9 mouse cellular contexts compared by ENCODE assay signal in the genomic region with DNA sequence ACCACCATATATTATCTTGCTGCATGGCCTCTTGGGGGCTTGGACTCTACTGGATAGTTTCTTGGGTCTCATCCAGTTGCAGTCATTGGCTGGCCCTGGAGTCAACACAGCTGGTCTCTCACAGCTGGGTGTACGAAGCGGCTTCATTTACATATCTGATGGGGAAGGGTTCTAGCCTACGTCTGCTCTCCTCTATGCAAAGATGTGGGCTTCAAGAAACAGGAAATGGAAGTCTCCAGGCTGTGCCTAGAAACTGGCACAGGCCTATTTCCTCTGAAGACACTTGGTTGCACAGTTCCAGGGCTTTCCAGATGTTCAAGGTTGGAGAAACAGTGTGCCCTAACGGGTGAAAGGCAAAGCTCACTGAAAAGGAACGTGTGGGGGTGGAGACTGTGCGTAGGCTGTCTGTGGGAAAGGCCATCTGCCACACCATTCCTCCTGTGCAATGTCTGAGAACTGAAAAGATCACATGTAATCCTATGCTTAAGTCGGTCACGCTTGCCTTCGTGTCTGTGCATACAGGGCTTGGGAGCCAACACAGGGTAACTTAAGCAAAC. TPM values are rescaled to one million over a fixed set of nuclear protein-coding genes. Genes with fewer than 3 reads are reported as not detected.
A peak's percentile ranks its signal among the peaks of the same experiment; 100 is the strongest.
DNase-seq lines count a peak whose midpoint lies in the region; ATAC-seq and TF ChIP-seq lines count a peak whose summit lies in the region.
"Had no signal": no experiment of that assay in that cellular context is flagged by ENCODE, and none has a peak within 500 bp of the region (broad histone marks: within the 10 kb centered on the region; RNA-seq: fewer than 3 reads in every experiment).

No protein-coding gene starts in this region.

- H3K4me1 ChIP-seq in lung, embryonic 16.5 days (replicated peaks; ENCODE audit: control insufficient read depth, insufficient read depth, low read length), result peaks cover 17% of the 10 kb centered on the region
- peaks cover 31% of the 10 kb centered on the region for H3K4me1 ChIP-seq in kidney, postnatal 0 days (replicated peaks; ENCODE audit: insufficient read depth, low read length)

- no peaks in the 10 kb centered on the region for H3K9me3 ChIP-seq in lung, embryonic 16.5 days (ENCODE audit: control insufficient read depth, low read length)
- no peaks in the 10 kb centered on the region for H3K9me3 ChIP-seq in kidney, postnatal 0 days (replicated peaks; ENCODE audit: low read length)

- H3K27ac ChIP-seq in lung, embryonic 16.5 days (ENCODE audit: low read length), result peak overlapping the region; percentile 78
- H3K27ac ChIP-seq in kidney, postnatal 0 days, result peak overlapping the region; percentile 77

- H3K27me3 ChIP-seq in lung, embryonic 16.5 days (ENCODE audit: control insufficient read depth, insufficient read depth, low read depth, low read length), result no peaks in the 10 kb centered on the region
- no peaks in the 10 kb centered on the region for H3K27me3 ChIP-seq in kidney, postnatal 0 days (ENCODE audit: insufficient read depth, low read length)
- no peaks in the 10 kb centered on the region for H3K27me3 ChIP-seq in splenic B cell, adult 2 months (ENCODE audit: control insufficient read depth, insufficient read depth, low read length, poor library complexity, severe bottlenecking)

- H3K9ac ChIP-seq in lung, embryonic 16.5 days (ENCODE audit: low read length), result no peak overlapping the region
- H3K9ac ChIP-seq in kidney, postnatal 0 days (ENCODE audit: low read depth, low read length), result no peak overlapping the region

- WGBS in lung, embryonic 16.5 days, result 38% methylated on average over 9 of the region's 9 CpGs
- 27% methylated on average over 9 of the region's 9 CpGs for WGBS in kidney, postnatal 0 days

- no peak overlapping the region for H3K4me3 ChIP-seq in lung, embryonic 16.5 days (ENCODE audit: low read length)
- no peak overlapping the region for H3K4me3 ChIP-seq in kidney, postnatal 0 days (replicated peaks; ENCODE audit: low read depth, low read length)
- H3K4me3 ChIP-seq: myocyte had no signal

- peak; percentile 27 for DNase-seq in adrenal gland, adult 2 months
- no peak for DNase-seq in adrenal gland, adult 8-10 months
- no peak for DNase-seq in lung, postnatal 14 days
- peak; percentile 91 for DNase-seq in kidney, postnatal 0 days (ENCODE audit: low spot score)
- DNase-seq in splenic B cell, adult 2 months (ENCODE audit: low read depth, low spot score), result peak; percentile 19
- DNase-seq in urinary bladder, postnatal 4 days (ENCODE audit: low spot score in 2 of 2), result no peak
- no peak for DNase-seq in ovary, postnatal 14 days (ENCODE audit: low spot score)

- no peak overlapping the region for H3K4me2 ChIP-seq in lung, embryonic 16.5 days (ENCODE audit: low read depth, low read length)
- no peak overlapping the region for H3K4me2 ChIP-seq in kidney, postnatal 0 days (ENCODE audit: low read length)

- 0 out of 2 replicates have a peak, but pooled peaks have one; percentile 11 for TF ChIP-seq CTCF in kidney, postnatal 0 days (IDR thresholded peaks at IDR 0.05; ENCODE audit: low read depth)

- H3K36me3 ChIP-seq in lung, embryonic 16.5 days (ENCODE audit: control insufficient read depth, insufficient read depth, low read length), result no peaks in the 10 kb centered on the region
- no peaks in the 10 kb centered on the region for H3K36me3 ChIP-seq in kidney, postnatal 0 days (ENCODE audit: insufficient read depth, low read length)
- no peaks in the 10 kb centered on the region for H3K36me3 ChIP-seq in splenic B cell, adult 2 months (ENCODE audit: control insufficient read depth, insufficient read depth, low read length, poor library complexity, severe bottlenecking)

- peak; percentile 96 for ATAC-seq in lung, embryonic 16.5 days (ENCODE audit: low read depth)
- peak; percentile 87 for ATAC-seq in kidney, postnatal 0 days (replicated peaks; ENCODE audit: low FRiP score, low read depth)

RNA-seq across cellular contexts. Expression of a gene that starts 20.8 kb away (rescaled TPM):
- total RNA-seq in adrenal gland, adult 2 months (2021), result 10 to 100 TPM; 12.5 to 14.4 TPM
- polyA plus RNA-seq in adrenal gland, adult 2 months (2012; rRNA removed), result 9.5 and 11.6 TPM in 2 replicates
- 10 to 100 TPM; 16.9 to 21.6 (median 21.0) TPM for total RNA-seq in adrenal gland, adult 8-10 months (2022)
- 13.6 and 14.0 TPM in 2 replicates for polyA plus RNA-seq in lung, embryonic 16.5 days (2015; fragmentation: Nextera tagmentation; extraction: Ambion mirVana)
- polyA plus RNA-seq in kidney, postnatal 0 days (2015; fragmentation: Nextera tagmentation; extraction: Ambion mirVana), result 21.0 and 22.1 TPM in 2 replicates

Comparison
In these comparisons a context has a peak if more than half of its experiments do, and no peak if none do; other contexts are left out.
1. DNase-seq: peak in adrenal gland, adult 2 months (single experiment), kidney, postnatal 0 days (single experiment) and splenic B cell, adult 2 months (single experiment); none in adrenal gland, adult 8-10 months (single experiment), lung, postnatal 14 days (single experiment), urinary bladder, postnatal 4 days (0 of 2) and ovary, postnatal 14 days (single experiment).